Mouse (Mus musculus) R1 (cell line): Measurements from ENCODE around the gene Ada.

Experiments used
- DNase-seq: peaks from one replicate; pipeline ENCODE4 v3.0.0-alpha.2; 2018; ENCODE audit warnings: low read depth, low spot score

The Ada gene

GRCm38 (mm10) chr2:163749647-163750611 lies at the start of gene Ada:
TSS of gene Ada (minus strand) at chr2:163750239.
- peak; percentile 68 for DNase-seq

- DNase-seq = no peak
These were observed 48.4 kb upstream of the Ada start for GRCm38 (mm10) chr2:163798411-163798810.

GRCm38 (mm10) chr2:163788484-163788883 lies 38.4 kb upstream of the Ada start:
- DNase-seq = peak; percentile 60

- peak; percentile 70 for DNase-seq
These were observed 37.7 kb upstream of the Ada start for GRCm38 (mm10) chr2:163787709-163788108.

GRCm38 (mm10) chr2:163787086-163787485 lies 37.0 kb upstream of the Ada start:
- no peak for DNase-seq

- DNase-seq = no peak
These were observed 33.9 kb upstream of the Ada start for GRCm38 (mm10) chr2:163783901-163784300.

GRCm38 (mm10) chr2:163783368-163783767 lies 33.3 kb upstream of the Ada start:
- no peak for DNase-seq

GRCm38 (mm10) chr2:163778896-163779295 lies 28.9 kb upstream of the Ada start:
- DNase-seq = peak; percentile 10

- DNase-seq = peak; percentile 15
These were observed 27.0 kb upstream of the Ada start for GRCm38 (mm10) chr2:163777061-163777460.

GRCm38 (mm10) chr2:163776661-163777060 lies 26.6 kb upstream of the Ada start:
- no peak for DNase-seq

- no peak for DNase-seq
These were observed 20.7 kb upstream of the Ada start for GRCm38 (mm10) chr2:163770731-163771130.

GRCm38 (mm10) chr2:163766890-163767289 lies 16.9 kb upstream of the Ada start:
- no peak for DNase-seq

GRCm38 (mm10) chr2:163766261-163766660 lies 16.2 kb upstream of the Ada start:
- DNase-seq = no peak

- DNase-seq = no peak
These were observed 11.4 kb upstream of the Ada start for GRCm38 (mm10) chr2:163761402-163761801.

- DNase-seq = no peak
These were observed 10.6 kb upstream of the Ada start for GRCm38 (mm10) chr2:163760589-163760988.

- DNase-seq = no peak
These were observed 8.1 kb upstream of the Ada start for GRCm38 (mm10) chr2:163758146-163758545.

GRCm38 (mm10) chr2:163756723-163757122 lies 6.7 kb upstream of the Ada start:
- no peak for DNase-seq

GRCm38 (mm10) chr2:163754228-163754627 lies 4.2 kb upstream of the Ada start:
- no peak for DNase-seq

- no peak for DNase-seq
These were observed 5.1 kb downstream of the Ada start for GRCm38 (mm10) chr2:163744801-163745570.

GRCm38 (mm10) chr2:163743357-163743756 lies 6.7 kb downstream of the Ada start:
- no peak for DNase-seq

GRCm38 (mm10) chr2:163742656-163743055 lies 7.4 kb downstream of the Ada start:
- DNase-seq = peak; percentile 63

GRCm38 (mm10) chr2:163735980-163736379 lies 14.1 kb downstream of the Ada start:
- DNase-seq = peak; percentile 53
